Mouse (Mus musculus): ENCODE measurements around the gene Zbp1. TPM values are rescaled to one million over a fixed set of nuclear protein-coding genes. Genes with fewer than 3 reads are reported as not detected.
A peak's percentile ranks its signal among the peaks of the same experiment; 100 is the strongest.

Zbp1 gene
- total RNA-seq, 1 experiment from 2014 or later: 86.1 TPM

GRCm38 (mm10) chr2:173170081-173170480 is 48.6 kb downstream of the Zbp1 start:
- ATAC-seq (replicated peaks; ENCODE audit: insufficient number of reproducible peaks, low FRiP score, low TSS enrichment, poor library complexity, severe bottlenecking): no peak

GRCm38 (mm10) chr2:173168411-173168851 is 50.3 kb downstream of the Zbp1 start:
- ATAC-seq (replicated peaks; ENCODE audit: insufficient number of reproducible peaks, low FRiP score, low TSS enrichment, poor library complexity, severe bottlenecking): no peak

- no peak for ATAC-seq (replicated peaks; ENCODE audit: insufficient number of reproducible peaks, low FRiP score, low TSS enrichment, poor library complexity, severe bottlenecking)
These were observed 53.4 kb downstream of the Zbp1 start for GRCm38 (mm10) chr2:173165357-173165756.

GRCm38 (mm10) chr2:173164946-173165345 is 53.8 kb downstream of the Zbp1 start:
- ATAC-seq (replicated peaks; ENCODE audit: insufficient number of reproducible peaks, low FRiP score, low TSS enrichment, poor library complexity, severe bottlenecking): no peak

GRCm38 (mm10) chr2:173164358-173164757 is 54.4 kb downstream of the Zbp1 start:
- ATAC-seq (replicated peaks; ENCODE audit: insufficient number of reproducible peaks, low FRiP score, low TSS enrichment, poor library complexity, severe bottlenecking): no peak

- ATAC-seq (replicated peaks; ENCODE audit: insufficient number of reproducible peaks, low FRiP score, low TSS enrichment, poor library complexity, severe bottlenecking): no peak
These were observed 55.3 kb downstream of the Zbp1 start for GRCm38 (mm10) chr2:173163380-173163779.

GRCm38 (mm10) chr2:173159354-173160311 is 59.1 kb downstream of the Zbp1 start:
- peak; percentile 48; the same call in 1 of the 2 replicates for ATAC-seq (replicated peaks; ENCODE audit: insufficient number of reproducible peaks, low FRiP score, low TSS enrichment, poor library complexity, severe bottlenecking)

GRCm38 (mm10) chr2:173158390-173159055 is 60.2 kb downstream of the Zbp1 start:
- no peak for ATAC-seq (replicated peaks; ENCODE audit: insufficient number of reproducible peaks, low FRiP score, low TSS enrichment, poor library complexity, severe bottlenecking)

GRCm38 (mm10) chr2:173157871-173158270 is 60.9 kb downstream of the Zbp1 start:
- ATAC-seq (replicated peaks; ENCODE audit: insufficient number of reproducible peaks, low FRiP score, low TSS enrichment, poor library complexity, severe bottlenecking): no peak

GRCm38 (mm10) chr2:173157376-173157775 is 61.3 kb downstream of the Zbp1 start:
- ATAC-seq (replicated peaks; ENCODE audit: insufficient number of reproducible peaks, low FRiP score, low TSS enrichment, poor library complexity, severe bottlenecking): no peak

- ATAC-seq (replicated peaks; ENCODE audit: insufficient number of reproducible peaks, low FRiP score, low TSS enrichment, poor library complexity, severe bottlenecking): no peak
These were observed 61.8 kb downstream of the Zbp1 start for GRCm38 (mm10) chr2:173156923-173157322.

Other genes starting within 250 kb of the Zbp1 start
- gene Spo11, start 241.2 kb downstream of the Zbp1 start, total RNA-seq (2017): 2.6 to 8.5 TPM (median 7.4 TPM) in 3 replicates
- 40.0 to 48.7 TPM (median 46.6 TPM) in 3 replicates for gene Rae1, start 218.8 kb downstream of the Zbp1 start, total RNA-seq (2017)
- 37.6 to 41.8 TPM (median 37.7 TPM) in 3 replicates for gene Rbm38, start 198.4 kb downstream of the Zbp1 start, total RNA-seq (2017)
- gene Ctcfl, start 99.4 kb downstream of the Zbp1 start, total RNA-seq (2017): not detected in 3 replicates
- not detected in 3 replicates for gene Pck1, start 65.9 kb downstream of the Zbp1 start, total RNA-seq (2017)
- 0.29 to 0.39 TPM in 2 of 3 replicates, not detected in the other for gene Pmepa1, start 57.6 kb upstream of the Zbp1 start, total RNA-seq (2017)

Measured in monocyte, adult 5-6 weeks (primary cell).